Mouse (Mus musculus) midbrain, embryonic 15.5 days (tissue): ENCODE measurements around the gene Cyp39a1. TPM values are rescaled to one million over a fixed set of nuclear protein-coding genes. Genes with fewer than 3 reads are reported as not detected.

Source experiments
- ATAC-seq: fragments of 200-750 bp; cut with Nextera tagmentation; replicated peaks from 2 replicates; pipeline ENCODE4 v1.8.0; 2017; ENCODE audit warnings: moderate TSS enrichment
- H3K27ac ChIP-seq: fragments of 300-500 bp; sonication (generic); 2 replicates; pipeline ENCODE4 v1.5.1; 2015; ENCODE audit warnings: mild to moderate bottlenecking, inconsistent platforms
- H3K27me3 ChIP-seq: fragments of 300-500 bp; sonication (generic); replicated peaks from 2 replicates; pipeline ENCODE4 v1.6.1; 2015; ENCODE audit warnings: inconsistent platforms
- H3K36me3 ChIP-seq: fragments of 300-500 bp; sonication (generic); replicated peaks from 2 replicates; pipeline ENCODE4 v1.6.1; 2015; ENCODE audit warnings: inconsistent platforms
- H3K4me1 ChIP-seq: fragments of 300-500 bp; sonication (generic); 2 replicates; pipeline ENCODE4 v1.6.1; 2015; ENCODE audit warnings: inconsistent platforms
- H3K4me2 ChIP-seq: fragments of 300-500 bp; sonication (generic); 2 replicates; pipeline ENCODE4 v1.6.1; 2015; ENCODE audit warnings: inconsistent platforms, mild to moderate bottlenecking, moderate library complexity
- H3K4me3 ChIP-seq: fragments of 300-500 bp; sonication (generic); 2 replicates; pipeline ENCODE4 v1.5.1; 2015; ENCODE audit warnings: mild to moderate bottlenecking, inconsistent platforms
- H3K9ac ChIP-seq: fragments of 300-500 bp; sonication (generic); 2 replicates; pipeline ENCODE4 v1.6.1; 2015; ENCODE audit warnings: mild to moderate bottlenecking, inconsistent platforms
- H3K9me3 ChIP-seq: fragments of 300-500 bp; sonication (generic); 2 replicates; pipeline ENCODE4 v1.6.1; 2016; ENCODE audit warnings: inconsistent platforms
- WGBS: fragments of 180-500 bp; shearing (Covaris S2); methylation state at CpG from one replicate; pipeline ENCODE4 v1.1.7; 2015; ENCODE audit warnings: mixed read lengths; 5-methylcytosine and 5-hydroxymethylcytosine counted together
- polyA plus RNA-seq: library from polyadenylated mRNA; unstranded; fragments of >200 nt; fragmentation: Nextera tagmentation; extraction: Ambion mirVana; gene quantifications from 2 replicates; pipeline ENCODE4 v1.2.1, GENCODE M21; 2015

Gene Cyp39a1
- polyA plus RNA-seq, 1 experiment from 2014 or later, result 8.7 TPM

DNA sequence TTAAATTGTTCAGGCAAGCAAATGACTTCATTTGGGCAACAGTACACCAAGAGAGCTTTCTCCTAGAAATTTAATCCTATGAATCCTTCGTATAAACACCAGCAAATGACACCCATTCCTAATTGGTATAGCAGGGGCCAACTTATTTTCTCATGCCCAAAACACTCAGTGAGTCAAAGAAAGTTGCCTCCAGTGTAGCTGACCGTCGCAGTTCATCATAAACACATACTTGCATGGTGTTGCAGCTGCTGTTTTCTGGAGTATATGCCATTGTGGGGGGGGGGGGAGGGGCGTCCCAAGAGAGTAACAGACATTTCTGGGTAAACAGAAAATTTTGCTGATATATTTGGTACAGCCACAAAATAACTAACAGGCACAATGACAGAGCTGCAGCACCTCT, 67.0 kb downstream of the Cyp39a1 start:
- Histone ChIP-seq H3K4me2 (no peak overlapping the region), H3K27ac (no peak overlapping the region), H3K9me3 (no peaks in the 10 kb centered on the region), H3K9ac (no peak overlapping the region), H3K4me1 (no peaks in the 10 kb centered on the region), H3K4me3 (no peak overlapping the region), H3K27me3 (no peaks in the 10 kb centered on the region), H3K36me3 (no peaks in the 10 kb centered on the region)
- no peak for ATAC-seq
- 84% methylated on average over 4 of the region's 4 CpGs for WGBS

DNA sequence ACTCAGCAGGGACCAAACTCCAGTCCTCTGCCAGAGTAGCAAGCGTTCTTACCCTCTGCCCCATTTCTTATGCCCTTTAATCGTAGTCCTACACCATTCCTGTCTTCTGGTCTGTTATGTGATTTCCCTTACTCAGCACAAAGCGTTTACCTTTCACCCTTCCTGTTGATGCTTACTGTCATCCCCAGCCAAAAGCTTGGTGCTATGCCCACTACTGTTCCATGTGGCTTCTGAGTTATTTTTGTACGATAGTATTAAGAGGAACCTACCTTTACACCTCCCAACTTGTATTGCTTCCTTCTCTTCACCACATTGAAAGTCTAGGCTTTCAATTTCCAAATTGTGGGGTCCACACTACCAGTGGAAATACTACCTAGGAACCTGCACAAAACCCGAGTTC, 76.7 kb downstream of the Cyp39a1 start:
- H3K27me3 ChIP-seq, result no peaks in the 10 kb centered on the region
- WGBS, result 85% methylated on average over 5 of the region's 5 CpGs

DNA sequence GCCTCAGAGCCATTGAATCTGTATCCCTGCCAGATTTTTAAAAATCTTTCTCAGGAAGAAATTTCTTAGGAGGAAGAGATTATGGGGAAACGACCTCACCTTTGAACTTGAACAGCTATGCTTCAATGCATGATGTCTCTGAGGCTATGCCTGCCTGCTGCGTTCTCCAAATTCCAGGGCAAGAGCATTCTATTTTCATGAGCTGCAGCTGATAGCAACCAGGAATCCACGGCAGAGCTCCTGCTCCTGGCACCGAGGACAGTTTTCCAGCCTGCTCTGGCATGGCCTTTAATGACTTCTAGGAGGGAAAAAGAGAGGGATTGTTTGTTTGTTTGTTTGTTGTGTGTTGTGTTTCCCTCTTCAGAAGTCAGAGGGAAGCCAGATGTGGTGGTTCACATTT, 77.2 kb downstream of the Cyp39a1 start:
- no peak overlapping the region for H3K4me3 ChIP-seq
- no peaks in the 10 kb centered on the region for H3K9me3 ChIP-seq
- no peaks in the 10 kb centered on the region for H3K4me1 ChIP-seq
- 71% methylated on average over 4 of the region's 4 CpGs for WGBS
- no peak for ATAC-seq
- no peaks in the 10 kb centered on the region for H3K36me3 ChIP-seq
- no peak overlapping the region for H3K4me2 ChIP-seq
- H3K9ac ChIP-seq, result no peak overlapping the region
- no peak overlapping the region for H3K27ac ChIP-seq
- no peaks in the 10 kb centered on the region for H3K27me3 ChIP-seq

More for the DNA sequence above, 76.7 kb downstream of the Cyp39a1 start:
- no peak for ATAC-seq
- H3K4me3 ChIP-seq, result no peak overlapping the region
- no peak overlapping the region for H3K9ac ChIP-seq
- H3K36me3 ChIP-seq, result no peaks in the 10 kb centered on the region
- H3K4me1 ChIP-seq, result no peaks in the 10 kb centered on the region
- H3K27ac ChIP-seq, result no peak overlapping the region
- H3K9me3 ChIP-seq, result no peaks in the 10 kb centered on the region
- no peak overlapping the region for H3K4me2 ChIP-seq

DNA sequence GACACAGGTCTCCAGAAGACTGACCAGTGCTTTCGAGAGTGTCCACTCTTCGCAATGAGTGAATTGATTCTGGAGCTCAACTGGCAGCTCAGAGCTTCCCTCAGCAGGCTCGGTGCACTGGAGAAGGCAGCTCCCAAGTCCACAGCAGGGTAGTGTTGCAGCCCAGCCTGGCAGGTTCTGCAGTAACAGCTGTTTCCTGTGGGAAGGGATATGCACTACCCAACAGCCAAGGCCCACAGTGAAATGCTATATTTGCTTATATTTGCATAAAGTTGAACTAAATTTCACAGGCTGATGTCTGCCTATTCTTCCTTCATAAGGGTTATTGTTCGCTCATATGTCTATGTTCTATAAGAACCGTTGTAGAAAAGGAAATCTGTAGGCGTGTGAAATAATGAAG, 83.9 kb downstream of the Cyp39a1 start:
- 95% methylated on average over 6 of the region's 6 CpGs for whole genome bisulfite sequencing
- no peak overlapping the region for H3K27ac ChIP-seq
- no peak for ATAC-seq

DNA sequence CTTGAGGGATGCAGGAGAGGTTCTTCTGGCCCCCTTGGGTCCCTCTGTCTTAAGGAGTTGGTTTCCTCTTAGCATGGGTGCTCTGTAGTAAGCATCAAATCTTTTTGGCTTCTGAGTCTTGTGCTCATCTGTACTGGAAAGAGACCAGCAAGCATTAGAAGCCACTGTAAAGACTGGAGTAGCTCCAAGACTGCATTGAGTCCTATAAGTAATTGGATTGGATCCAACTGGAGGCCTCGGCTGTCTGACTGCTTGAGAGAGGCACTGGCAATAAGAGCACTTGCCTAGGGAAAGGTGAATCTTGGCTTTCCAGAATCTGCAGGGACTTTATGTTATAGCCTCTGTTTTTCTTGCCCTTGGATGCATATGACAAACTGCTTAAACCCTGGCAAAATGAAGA, 85.6 kb downstream of the Cyp39a1 start:
- ATAC-seq, result no peak
- WGBS, result 63% methylated on average over 1 of the region's 1 CpGs
- Histone ChIP-seq H3K4me1 (no peaks in the 10 kb centered on the region), H3K4me2 (no peak overlapping the region), H3K4me3 (no peak overlapping the region), H3K36me3 (no peaks in the 10 kb centered on the region), H3K9ac (no peak overlapping the region), H3K9me3 (no peaks in the 10 kb centered on the region), H3K27me3 (no peaks in the 10 kb centered on the region), H3K27ac (no peak overlapping the region)

More for the DNA sequence above, 83.9 kb downstream of the Cyp39a1 start:
- no peaks in the 10 kb centered on the region for H3K9me3 ChIP-seq
- no peaks in the 10 kb centered on the region for H3K4me1 ChIP-seq
- H3K36me3 ChIP-seq, result no peaks in the 10 kb centered on the region
- no peak overlapping the region for H3K4me2 ChIP-seq
- H3K27me3 ChIP-seq, result no peaks in the 10 kb centered on the region
- no peak overlapping the region for H3K9ac ChIP-seq
- H3K4me3 ChIP-seq, result no peak overlapping the region

DNA sequence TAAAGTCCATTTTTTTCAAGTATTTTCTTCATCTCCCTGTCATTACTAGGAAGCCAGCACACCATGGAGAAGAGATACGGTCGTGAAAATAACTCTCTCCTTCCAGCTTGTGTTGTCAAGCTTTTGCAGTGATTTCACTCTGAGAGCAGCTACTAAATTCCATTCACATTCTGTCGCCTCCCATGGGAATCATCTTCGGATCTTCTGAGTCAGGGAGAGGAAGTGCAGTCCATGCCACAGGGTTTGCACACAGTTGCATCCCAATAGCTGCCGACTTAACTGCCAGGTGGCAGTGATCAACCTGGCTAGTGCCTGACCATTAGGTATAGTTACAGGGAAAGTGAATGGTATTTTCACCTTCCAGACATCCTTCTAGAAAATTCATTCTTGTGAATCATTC, 87.5 kb downstream of the Cyp39a1 start:
- 73% methylated on average over 5 of the region's 5 CpGs for WGBS
- H3K27ac ChIP-seq, result no peak overlapping the region
- H3K4me3 ChIP-seq, result no peak overlapping the region
- H3K9me3 ChIP-seq, result no peaks in the 10 kb centered on the region
- no peak overlapping the region for H3K4me2 ChIP-seq
- no peaks in the 10 kb centered on the region for H3K36me3 ChIP-seq
- no peaks in the 10 kb centered on the region for H3K27me3 ChIP-seq
- H3K4me1 ChIP-seq, result no peaks in the 10 kb centered on the region
- ATAC-seq, result no peak
- no peak overlapping the region for H3K9ac ChIP-seq

DNA sequence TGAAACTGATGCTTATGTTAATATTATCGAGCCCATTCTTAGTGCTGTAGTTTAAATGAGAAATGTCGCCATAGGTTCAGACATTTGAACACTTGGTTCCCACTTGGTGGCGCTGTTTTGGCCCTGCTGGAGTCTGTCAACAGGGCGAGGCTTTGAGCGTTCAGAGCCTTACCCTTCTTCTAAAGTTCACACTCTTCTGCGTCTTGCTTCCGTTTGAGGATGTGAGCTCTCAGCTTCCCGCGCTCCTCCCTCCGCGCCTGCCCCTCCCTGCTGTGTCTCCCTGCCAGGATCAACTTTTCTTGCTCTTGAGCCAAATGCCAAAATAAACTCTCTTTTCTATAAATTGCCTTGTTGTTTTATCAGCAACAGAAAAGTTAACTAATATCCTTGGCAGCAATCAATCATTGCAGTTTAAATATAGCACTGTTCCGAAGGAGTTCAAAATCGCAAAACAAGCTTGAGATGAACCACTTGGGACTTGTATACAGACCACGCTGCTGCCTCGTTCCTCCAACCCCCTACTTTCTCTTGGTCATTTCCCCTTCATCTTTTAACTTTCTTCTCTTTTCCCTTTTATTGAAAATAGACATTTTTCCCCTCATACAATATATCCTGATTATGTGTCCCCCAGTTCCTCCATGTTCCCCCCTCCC, 91.5 kb downstream of the Cyp39a1 start:
- 54% methylated on average over 15 of the region's 15 CpGs for WGBS
- Histone ChIP-seq H3K27me3 (no peaks in the 10 kb centered on the region), H3K9me3 (no peaks in the 10 kb centered on the region), H3K36me3 (no peaks in the 10 kb centered on the region), H3K4me1 (no peaks in the 10 kb centered on the region), H3K27ac (no peak overlapping the region), H3K9ac (no peak overlapping the region), H3K4me2 (no peak overlapping the region), H3K4me3 (no peak overlapping the region)
- no peak for ATAC-seq

DNA sequence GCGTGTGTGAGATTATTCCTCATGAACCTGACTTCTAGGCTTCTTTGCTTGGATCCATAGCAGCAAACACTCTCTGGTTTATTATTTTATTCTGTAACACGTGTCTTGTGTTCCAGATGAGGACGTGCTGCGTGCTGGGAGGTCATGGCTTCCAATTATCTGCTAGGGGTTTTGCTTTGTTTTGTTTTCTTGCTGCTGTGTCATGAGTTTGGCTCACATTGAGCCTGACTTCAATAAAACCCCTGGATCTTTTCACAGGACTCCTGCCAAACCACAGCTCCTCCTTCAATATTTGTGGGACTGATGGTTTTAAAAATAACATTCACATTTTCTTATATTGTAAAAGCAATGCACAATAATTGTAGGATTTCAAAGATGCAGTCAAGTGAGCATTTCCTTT, 117.3 kb downstream of the Cyp39a1 start:
- Histone ChIP-seq H3K9me3 (no peaks in the 10 kb centered on the region), H3K36me3 (no peaks in the 10 kb centered on the region), H3K9ac (no peak overlapping the region), H3K27me3 (no peaks in the 10 kb centered on the region), H3K4me2 (no peak overlapping the region), H3K4me3 (no peak overlapping the region), H3K4me1 (no peaks in the 10 kb centered on the region), H3K27ac (no peak overlapping the region)
- ATAC-seq, result no peak
- WGBS, result 75% methylated on average over 4 of the region's 4 CpGs

DNA sequence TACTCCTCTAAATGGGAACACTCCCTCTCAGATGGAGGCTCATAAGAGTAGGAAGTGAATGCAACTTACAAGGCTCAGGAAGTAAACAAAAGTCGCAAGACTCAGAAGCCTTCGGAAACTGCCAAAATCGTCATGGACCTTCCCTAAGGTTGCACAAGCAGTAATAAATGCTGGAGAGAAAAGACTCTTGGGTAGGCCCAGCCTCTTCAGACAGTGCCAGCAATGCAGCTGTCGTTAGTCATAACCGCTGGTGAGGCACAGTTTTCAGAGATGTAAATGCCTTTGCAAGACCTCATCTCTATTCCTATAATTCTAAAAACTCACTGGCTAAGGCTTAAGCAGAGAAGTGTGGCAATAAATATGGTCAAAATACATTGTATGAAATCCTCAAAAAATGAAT, 121.0 kb downstream of the Cyp39a1 start:
- no peak for ATAC-seq
- H3K4me2 ChIP-seq, result no peak overlapping the region
- no peaks in the 10 kb centered on the region for H3K9me3 ChIP-seq
- H3K9ac ChIP-seq, result no peak overlapping the region
- H3K36me3 ChIP-seq, result no peaks in the 10 kb centered on the region
- no peak overlapping the region for H3K27ac ChIP-seq
- no peaks in the 10 kb centered on the region for H3K4me1 ChIP-seq
- WGBS, result 91% methylated on average over 5 of the region's 5 CpGs
- no peaks in the 10 kb centered on the region for H3K27me3 ChIP-seq
- no peak overlapping the region for H3K4me3 ChIP-seq

DNA sequence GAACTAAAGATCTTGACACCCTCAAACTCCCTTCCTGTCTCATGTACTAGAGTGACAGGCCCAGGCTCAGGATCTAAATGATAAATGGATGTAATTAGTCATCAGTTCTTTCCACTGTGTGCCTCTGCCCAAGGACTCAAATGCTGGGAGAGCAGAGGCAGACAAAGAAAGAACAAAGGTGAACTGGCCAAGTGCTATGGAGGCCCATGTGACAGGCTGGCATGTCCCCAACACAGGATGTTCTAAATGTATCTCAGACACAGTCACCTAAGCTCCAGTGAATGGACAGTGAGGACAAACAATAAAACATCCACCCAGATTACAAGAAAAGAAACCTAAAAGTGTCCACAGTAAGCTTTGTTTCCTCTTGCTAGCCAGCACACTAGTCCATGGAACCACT, 122.2 kb downstream of the Cyp39a1 start:
- H3K4me1 ChIP-seq, result no peaks in the 10 kb centered on the region
- no peak overlapping the region for H3K4me2 ChIP-seq
- H3K27me3 ChIP-seq, result no peaks in the 10 kb centered on the region
- ATAC-seq, result no peak
- H3K36me3 ChIP-seq, result no peaks in the 10 kb centered on the region
- H3K4me3 ChIP-seq, result no peak overlapping the region
- no peak overlapping the region for H3K27ac ChIP-seq
- H3K9me3 ChIP-seq, result no peaks in the 10 kb centered on the region
- no peak overlapping the region for H3K9ac ChIP-seq

DNA sequence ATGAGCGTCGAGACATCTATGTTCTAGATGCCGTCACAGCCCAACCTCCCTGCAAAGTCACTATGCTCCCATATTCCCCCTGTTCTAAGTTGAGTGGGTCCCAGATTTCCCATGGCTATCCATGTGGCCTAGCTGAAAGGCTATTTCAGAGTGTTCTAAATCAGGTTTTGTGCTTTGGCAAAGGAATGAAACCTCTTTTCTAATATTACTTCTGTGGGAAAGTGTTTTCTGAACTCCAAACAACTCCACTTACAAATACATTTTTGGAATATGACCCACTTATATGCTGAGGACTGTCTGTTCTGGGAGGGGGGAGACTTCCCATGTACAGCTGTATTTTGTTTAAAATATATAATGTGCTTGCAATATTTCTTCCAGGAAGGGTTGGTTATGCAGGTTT, 124.5 kb downstream of the Cyp39a1 start:
- no peaks in the 10 kb centered on the region for H3K36me3 ChIP-seq
- H3K4me1 ChIP-seq, result no peaks in the 10 kb centered on the region
- WGBS, result 89% methylated on average over 3 of the region's 3 CpGs
- no peak overlapping the region for H3K4me2 ChIP-seq
- no peak for ATAC-seq
- H3K9ac ChIP-seq, result no peak overlapping the region
- no peak overlapping the region for H3K4me3 ChIP-seq
- no peak overlapping the region for H3K27ac ChIP-seq
- no peaks in the 10 kb centered on the region for H3K27me3 ChIP-seq
- no peaks in the 10 kb centered on the region for H3K9me3 ChIP-seq

DNA sequence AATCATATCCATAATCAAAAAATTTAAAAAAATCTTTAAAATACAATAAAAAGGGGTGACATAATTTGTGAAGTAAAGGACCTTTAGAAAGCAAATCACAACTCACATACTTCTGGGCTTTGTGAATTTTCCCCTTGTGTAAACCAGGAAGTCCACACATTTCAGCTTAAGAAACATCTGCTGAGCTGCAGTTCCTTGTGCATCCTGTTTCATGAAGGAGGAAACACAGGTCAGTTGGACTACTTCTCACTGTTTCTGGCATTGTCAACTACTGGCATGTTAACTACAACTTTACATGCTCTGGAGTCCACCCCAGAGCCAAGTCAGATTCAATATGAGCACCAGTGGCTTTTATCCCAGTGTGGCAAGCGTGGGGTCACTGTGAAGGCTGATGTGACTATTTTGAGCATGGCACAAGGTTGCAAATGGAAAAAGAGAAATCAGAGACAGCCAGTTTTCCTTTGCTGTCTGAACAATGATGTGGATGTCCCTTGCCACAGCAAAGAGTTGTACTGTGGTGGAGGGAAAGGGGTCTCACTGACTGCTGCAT, 127.6 kb downstream of the Cyp39a1 start:
- Histone ChIP-seq H3K27ac (no peak overlapping the region), H3K36me3 (no peaks in the 10 kb centered on the region), H3K4me1 (no peaks in the 10 kb centered on the region), H3K9me3 (no peaks in the 10 kb centered on the region), H3K4me3 (no peak overlapping the region), H3K27me3 (no peaks in the 10 kb centered on the region), H3K4me2 (no peak overlapping the region), H3K9ac (no peak overlapping the region)
- no peak for ATAC-seq
- 71% methylated on average over 1 of the region's 1 CpGs for WGBS
